Mouse (Mus musculus) cerebellum, adult 11-12 months (tissue): ENCODE measurements around the gene C1qtnf1.

Source experiments
- DNase-seq: peaks from one replicate; pipeline ENCODE4 v3.0.0; 2022

C1qtnf1 gene

DNA sequence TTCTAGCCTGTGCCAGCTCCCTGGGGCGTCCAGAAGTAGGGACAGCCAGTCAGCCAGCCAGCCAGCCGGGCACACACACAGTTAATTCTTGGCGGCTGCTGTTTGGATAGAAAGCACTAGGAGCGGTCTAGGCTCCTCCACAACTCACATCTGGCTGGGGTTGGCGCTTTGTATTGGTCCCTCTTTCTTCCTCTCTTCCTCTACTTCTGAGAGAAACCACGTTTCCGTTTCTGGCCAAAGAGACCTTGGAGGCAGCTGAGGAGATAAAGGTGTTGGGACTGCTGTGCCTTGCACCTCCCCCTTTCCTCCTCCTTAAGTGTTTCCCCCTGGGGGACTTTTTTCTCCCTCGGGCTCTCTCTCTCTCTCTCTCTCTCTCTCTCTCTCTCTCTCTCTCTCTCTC is at the start of gene C1qtnf1:
TSS of gene C1qtnf1 (plus strand) at position 218 of the 400 bp plus-strand sequence.
- no peak for DNase-seq

DNA sequence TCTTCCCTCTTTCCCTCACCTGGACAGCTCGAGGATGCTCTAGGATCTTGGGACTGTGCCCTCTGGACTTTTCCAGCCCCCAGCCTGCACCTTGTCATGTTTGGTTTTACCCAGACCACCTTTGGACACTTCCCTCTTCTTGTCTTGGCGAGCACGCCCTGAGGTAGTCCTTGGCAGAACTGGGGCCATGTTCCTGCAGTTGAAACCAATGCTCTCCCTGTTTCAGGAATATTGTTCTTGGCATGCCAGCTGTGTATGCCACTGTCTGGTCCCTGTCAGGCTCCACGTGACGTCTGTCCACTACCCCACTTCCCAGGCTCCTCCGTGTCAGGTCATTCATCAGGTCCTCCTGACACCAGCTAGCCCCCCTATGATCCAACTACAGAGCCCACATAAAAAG is 49.3 kb upstream of the C1qtnf1 start:
- no peak for DNase-seq

DNA sequence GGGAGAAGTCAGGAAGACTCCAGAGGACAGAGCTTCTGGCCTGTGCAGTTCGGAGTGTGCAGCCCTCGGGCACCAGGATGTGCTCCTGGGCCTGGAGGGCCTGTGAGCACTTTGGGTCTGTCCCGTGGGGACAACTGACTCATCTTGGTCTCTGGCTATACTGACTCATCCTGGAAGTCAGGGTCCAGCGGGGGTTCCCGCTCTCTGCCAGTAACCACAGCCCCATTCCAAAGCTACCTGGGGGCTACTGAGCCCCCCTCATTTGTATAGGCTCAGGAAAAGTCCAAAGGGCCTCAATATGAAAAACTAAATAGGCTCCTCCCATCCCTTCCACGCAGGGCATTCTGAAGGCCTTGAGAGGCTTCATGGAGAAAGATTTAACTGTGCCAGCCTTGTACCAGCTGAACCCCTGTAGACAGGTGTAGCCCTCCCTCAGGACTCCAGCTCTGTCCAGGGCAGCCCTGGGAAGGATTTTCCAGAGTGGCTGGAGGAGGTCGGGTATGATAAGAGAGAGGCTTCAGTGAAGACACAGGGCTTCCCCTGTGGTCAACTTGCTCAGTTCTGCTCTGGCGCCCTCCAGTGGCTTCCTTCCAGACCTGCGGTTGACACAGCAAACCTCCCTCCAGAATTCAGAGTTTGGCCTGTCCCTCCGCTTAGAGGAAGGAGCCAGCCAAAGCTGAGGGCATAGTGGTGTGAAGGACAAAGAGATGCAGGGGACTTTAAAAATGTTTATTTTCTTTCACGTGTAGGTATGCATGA is 48.6 kb upstream of the C1qtnf1 start:
- peak; percentile 73 for DNase-seq

DNA sequence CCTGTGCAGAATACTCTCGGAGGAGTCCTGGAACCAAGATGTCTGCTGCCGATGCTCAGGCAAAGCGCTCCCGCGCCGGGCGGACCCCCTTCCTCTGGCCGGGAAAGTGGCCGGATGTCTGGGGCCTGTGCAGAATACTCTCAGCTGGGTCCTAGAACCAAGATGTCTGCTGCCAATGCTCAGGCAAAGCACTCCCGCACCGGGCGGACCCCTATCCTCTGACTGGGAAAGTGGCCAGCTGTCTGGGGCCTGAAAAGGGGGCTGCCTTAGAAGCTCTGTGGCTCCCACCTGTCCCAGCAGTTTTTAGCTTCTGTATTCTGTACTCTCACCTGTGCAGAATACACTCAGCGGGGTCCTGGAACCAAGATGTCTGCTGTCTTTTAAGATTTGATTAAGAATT is 40.2 kb upstream of the C1qtnf1 start:
- DNase-seq, result peak; percentile 1

DNA sequence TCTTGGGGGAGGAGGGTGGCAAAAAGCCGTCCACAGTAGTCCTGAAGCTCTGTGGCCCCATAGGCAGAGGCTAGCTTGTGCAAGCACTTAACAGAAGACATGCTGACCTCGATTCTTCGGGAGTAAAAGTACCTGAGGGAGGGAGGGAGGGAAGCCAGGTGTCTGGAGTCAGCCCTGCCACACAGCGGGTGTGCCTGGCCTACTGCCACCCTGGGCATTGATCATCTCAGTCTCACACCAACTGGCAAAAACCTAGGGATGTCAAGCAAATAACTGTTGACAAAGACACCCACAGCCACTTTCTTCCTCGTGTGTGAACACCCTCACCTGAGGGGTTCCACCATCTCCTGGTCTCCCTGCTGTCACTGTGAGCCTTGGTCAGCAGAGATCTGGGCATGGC is 34.0 kb upstream of the C1qtnf1 start:
- peak; percentile 33 for DNase-seq

DNA sequence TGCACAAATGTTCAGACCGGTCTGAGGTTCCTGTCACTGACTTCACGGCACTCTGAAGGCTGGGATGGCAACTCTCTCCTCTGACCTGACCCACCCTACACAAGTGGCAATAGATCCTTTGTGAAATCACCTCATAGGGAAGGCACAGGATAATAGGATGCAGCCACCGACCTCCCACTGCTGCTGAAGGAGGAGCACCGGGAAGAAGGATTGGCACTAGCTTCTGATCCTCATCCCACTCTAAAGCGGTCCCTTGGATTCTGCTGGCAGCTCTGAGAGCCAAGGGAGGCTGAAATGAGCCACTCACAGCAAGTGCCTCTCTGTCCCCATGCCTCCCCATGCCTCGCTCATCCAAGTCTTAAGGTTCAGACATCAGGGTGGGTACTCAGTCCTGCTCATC is 33.5 kb upstream of the C1qtnf1 start:
- DNase-seq, result no peak

DNA sequence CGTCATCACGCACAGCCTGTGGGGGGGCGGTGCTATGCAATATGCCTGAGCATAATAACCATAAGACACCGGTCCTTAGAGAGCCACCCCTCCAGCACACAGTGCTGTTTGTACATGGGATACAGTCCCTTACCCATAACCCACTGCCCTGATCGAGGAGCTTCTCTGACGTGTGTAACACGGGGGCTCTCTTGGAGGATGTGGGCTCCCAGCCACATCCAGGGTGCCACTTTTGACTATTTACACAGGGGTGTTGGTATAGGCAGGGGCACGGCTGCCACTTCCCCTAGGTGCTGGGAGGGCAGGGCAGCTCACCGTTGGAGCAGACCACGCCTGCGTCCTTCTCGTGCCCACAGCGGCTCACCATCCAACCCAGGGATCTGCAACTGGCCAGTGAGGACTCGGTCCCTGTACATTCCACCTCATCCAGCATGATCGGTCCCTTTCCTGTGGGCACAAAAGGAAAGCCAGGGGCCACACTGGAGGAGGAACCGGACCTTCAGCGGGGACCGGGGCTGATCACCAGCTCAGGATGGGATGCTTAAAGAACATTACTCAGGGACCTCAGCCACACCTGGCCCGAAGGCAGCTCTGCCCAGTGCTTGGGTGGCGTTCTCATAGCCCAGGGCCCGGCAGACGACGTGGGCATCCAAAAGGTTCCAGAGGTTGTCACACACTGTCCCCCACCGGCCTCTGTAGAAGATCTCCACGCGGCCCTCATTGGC is 30.0 kb upstream of the C1qtnf1 start:
- DNase-seq, result peak; percentile 17

DNA sequence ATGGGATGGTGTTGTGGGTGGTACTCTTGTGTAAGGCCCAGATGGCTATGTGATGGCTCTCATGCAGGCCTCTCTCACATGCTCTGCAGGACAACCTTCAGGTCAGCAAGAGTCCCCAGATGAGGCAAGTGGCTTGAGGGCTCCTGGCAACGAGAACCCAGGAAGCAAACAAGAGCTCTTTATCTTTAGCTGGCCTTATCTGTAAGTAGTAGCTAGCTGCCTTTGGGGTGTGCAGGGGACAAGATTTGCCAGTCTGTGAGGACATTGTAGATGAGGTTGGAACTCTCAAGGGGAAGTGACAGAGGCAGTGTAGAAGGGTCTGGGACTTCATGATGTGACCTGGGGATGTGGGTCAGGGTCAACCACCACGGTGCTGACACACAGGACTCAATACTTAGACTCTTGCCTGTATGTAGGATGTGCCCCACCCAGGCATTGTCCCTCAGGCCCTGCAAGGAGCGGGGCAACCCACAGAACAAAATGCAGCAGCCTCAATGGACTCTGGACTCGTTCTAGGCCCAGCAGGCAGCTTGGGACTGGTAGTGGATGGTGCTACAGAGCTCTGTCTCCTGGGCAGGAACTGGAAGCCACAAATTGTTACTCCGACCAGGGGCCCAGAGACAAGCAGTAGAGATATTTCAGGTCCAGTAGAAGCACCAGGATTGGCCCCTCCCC is 28.0 kb upstream of the C1qtnf1 start:
- peak; percentile 19 for DNase-seq

DNA sequence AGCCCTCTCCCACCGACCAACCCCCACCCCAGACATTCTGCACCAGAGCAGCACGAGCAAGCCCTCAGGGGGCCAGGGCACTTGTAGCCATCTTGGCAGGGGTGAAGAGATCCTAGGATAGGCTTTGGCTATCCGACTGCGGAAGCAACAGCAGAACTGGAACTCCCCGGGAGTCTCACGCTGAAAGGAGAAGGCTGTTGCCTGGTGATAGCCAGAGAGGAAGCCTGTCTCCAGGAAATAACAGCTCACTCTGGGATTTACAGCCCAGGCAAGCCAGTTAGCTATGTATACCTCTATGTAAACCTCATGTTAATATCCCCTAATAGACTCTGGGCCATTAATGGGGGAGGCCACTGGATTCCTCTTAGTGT is 27.5 kb upstream of the C1qtnf1 start:
- DNase-seq, result peak; percentile 22

DNA sequence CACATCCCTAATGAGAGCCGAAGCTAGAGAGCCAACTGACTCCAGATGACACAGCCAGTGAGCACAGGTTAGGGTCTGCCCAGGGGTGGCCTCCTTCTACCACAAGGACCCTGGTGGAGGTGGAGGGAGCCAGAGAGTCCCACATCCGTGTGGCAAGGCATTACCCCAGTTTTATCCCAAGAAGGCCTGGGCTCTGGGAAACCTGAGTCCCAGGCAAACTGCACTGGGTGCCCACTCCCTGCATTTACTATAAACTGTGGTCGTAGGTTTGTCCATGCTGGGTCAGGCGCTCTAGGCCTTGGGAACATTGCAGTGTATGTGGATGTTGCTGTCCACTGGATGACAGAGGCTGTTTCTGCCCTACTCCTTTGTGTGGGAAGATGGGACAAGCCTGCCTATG is 26.8 kb upstream of the C1qtnf1 start:
- peak; percentile 32 for DNase-seq

DNA sequence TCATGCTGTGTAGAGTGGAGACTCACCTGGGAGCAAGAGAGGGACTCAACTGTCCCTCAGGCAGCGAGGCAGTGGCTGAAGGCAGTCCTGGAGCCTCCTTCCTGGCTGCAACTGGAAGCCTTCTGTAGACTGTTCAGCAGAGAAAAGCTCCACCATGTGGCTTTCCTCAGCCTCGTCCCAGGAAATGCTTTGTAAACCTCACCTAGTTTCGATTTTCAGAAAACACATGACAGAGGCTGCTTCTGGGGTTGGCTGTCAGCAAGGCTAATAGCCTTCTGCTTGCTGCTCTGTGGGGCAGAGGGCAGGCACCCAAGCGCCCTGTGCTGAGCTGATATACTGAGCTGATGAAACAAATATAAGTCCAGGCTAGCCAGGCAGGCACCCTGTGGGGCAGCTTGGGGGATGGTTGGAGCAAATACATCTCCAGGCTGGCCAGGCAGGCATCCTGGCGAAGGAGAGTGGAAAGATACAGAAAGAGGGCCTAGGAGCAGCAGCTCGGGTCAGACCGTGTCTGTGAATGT is 26.2 kb upstream of the C1qtnf1 start, which contains the start of gene Lgals3bp:
TSS of gene Lgals3bp (minus strand) at position 333 of the 521 bp plus-strand sequence.
- peak; percentile 80 for DNase-seq

DNA sequence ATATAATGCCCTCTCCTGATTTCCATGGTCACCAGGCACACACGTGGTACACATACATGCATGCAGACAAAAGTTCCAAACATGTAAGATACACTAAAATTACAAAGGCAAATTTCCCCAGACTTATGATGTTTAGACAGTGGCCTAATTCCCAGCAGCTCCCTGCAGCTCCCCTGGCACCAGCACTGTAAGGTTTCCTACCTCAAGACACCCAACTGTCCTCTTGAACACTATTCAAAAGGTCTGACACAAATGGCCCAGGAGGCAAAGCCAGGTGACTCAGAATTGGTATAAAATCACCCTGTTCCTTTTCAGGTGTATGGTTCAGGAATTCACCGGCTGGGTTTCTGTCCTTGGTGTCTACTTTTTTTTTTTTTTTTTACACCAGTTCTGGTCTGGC is 24.8 kb upstream of the C1qtnf1 start:
- DNase-seq, result peak; percentile 29

DNA sequence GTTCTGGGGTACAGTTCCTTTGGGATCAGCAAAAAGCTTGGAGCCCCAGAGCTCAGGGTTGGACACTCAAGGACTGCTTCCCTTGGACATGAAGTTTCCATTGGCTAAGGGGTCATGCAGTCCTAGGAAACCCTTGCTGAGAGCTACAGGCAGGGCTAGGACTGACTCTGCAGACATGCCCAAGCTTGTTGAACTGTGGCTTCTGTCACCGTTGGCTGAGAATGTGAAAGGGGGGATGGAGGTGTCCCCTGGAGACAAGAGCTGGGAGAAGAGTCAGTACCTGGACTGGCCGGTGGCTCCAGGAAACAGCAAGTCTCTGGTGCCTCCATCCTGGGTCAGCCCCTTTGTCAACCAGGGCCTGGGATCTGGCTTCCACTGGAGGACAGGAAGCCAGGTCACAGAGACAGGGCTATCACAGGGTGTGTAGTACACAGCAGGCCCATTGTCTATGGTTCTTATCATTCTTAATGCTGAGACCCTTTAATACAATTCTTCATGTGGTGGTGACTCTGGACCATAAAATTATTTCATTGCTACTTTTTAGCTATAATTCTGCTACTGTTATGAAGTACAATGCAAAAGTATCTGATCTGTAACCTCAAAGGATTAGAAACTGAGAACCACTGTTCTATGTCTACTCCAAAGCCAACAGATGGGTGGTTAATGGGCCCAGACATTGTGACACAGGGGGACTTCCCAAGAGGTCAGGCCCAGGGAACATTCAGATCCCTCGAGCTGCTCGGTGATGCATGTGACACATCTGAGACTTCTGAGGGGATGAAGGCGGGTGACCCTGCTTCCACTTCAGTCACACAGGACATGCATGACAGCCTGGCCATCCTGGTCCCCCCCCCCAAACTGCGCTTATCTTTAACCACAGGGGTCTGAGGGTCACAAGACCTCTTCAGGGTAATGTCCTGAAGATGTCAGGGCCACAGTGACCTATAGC is 23.8 kb upstream of the C1qtnf1 start:
- DNase-seq, result peak; percentile 27

DNA sequence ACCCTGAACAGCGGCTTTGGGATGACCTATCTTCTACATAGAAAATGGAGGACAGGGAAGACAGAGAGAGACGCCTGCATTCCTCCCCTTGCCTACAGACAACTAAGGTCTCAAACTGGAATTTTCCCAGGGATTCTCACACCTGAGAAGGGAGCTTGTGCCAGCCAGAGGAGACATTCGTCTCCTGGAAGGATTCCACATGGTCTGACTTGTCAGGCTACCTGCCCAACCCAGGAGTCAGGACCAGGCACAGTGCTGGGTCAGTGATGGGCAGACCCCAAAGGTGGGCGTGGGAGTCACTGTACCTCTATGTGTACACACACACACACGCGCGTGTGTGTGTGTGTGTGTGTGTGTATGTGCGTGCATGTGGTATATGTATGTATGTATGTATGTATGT is 22.7 kb upstream of the C1qtnf1 start:
- DNase-seq, result no peak

DNA sequence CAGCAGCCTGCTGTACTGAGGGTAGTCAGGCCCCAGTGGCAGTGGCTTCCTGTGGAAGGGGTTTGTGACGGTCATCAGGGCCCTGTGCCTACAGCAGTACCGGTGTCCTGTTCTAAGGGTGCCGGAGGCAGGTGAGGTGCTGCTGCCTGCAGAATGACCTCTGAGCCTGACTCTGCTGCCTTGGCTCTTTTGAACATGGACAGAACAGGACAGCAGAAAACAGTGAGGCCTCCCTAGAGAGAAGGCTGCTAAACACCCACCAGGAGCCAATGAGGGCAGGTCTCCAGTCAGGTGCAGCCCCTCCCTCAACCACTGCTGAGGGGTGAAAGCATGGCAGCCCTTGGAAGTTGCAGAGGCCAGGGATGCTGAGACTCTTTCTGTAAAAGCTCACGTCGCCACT is 21.5 kb upstream of the C1qtnf1 start:
- peak; percentile 19 for DNase-seq

DNA sequence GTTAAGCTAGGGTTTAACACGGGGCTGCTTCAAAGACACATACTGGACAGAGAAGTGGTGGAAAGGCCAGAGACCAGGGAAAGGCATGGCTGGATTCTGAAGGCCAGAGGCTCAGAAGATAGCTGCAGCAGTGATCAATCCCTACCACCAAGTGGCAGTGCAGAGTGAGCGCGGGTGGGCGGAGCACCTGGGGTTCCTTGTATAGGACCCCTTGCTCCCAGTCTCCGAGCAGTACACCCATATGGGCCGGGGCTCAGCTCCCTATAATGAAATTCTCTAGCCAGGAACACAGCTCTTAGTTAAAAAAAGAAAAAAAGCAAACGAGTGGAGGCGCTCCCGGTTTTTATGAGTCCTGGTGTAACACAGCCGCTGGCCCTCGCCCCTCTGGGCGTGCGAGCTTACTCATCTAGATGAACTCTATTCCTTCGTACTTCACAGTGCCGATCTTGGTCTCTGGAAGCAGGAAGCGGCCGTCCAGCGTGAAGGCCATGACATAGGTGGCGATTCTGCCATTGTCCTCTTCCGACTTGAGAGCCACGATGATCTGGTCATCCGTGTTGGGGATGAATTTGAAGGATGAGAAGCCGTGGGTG is 20.6 kb upstream of the C1qtnf1 start:
- DNase-seq, result peak; percentile 37

DNA sequence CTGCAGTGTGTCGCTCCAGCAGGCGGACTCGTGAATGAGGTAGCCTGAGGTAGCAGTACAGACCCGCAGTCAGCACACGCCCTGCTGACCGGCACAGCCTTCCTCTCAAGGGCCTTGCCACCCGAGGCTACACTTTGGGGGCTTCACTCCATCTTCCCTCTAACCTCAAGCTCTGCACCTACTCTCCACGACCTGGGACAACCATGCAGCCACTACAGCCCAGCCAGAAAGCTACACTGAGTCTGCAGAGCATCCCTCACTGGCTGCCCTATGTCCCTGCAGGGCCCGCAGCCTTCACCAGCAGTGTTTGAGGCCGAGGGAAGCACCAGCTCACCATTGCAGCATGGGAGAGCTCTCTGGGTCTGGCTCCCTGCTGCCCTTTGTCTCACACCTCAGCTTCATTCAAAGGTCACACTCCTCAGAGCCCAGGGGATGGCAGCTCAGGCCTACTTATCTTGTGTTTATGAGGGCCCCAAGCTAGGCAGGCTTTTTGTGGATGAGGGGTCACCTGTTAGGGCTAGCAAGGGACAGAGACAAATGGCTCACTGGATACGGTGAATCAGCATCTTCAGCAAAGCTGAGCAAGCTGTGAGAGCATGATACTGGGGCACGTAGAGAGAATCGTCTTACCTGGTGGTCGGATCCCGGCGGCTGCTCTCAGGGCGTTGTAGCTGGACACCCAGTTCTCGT is 19.8 kb upstream of the C1qtnf1 start:
- DNase-seq, result peak; percentile 8

DNA sequence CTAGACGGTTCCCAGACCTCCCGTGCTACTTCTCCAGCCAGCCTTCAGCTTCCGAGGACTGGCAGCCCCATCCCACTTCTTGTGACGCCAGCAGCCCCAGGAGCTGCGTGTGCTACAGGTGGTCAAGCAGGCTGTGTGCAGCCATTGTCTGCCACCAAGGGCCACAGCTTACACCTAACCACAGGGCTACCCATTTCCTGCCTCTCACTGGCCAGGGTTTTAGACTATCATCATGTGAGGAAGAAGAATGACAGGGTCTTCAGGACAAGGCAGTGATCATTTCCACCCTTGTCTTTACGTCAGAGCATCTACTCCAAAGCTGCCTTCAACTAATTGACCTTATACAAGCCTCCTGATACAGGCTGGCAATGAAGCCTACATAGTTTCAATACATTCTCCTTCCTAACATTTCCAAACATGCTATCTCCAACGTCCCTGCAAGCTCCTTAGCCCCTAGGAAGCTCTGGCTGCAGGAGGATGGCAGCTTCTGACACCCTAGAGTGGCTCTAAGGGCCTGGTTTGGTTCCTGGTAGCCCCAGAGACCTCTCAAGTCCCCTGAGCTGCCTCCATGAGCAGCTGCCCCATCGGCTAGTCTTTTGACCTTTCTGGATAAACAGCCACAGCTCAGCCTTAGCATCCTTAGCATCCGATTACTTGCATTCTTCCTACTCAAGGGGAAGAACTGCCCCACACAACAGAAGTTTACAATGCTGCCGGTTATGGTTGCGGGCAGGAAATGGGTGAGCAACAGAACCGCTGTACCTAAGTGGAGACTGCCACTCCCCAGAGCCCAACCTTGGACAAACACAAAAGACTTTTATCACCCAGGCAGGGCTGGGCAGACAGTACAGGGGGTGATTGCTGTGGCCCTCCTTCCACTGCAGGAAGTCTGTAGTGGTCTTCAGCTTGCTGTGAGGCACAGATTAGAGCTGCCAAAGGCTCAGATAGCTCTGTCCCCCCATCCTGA is 18.6 kb upstream of the C1qtnf1 start:
- DNase-seq, result peak; percentile 8

DNA sequence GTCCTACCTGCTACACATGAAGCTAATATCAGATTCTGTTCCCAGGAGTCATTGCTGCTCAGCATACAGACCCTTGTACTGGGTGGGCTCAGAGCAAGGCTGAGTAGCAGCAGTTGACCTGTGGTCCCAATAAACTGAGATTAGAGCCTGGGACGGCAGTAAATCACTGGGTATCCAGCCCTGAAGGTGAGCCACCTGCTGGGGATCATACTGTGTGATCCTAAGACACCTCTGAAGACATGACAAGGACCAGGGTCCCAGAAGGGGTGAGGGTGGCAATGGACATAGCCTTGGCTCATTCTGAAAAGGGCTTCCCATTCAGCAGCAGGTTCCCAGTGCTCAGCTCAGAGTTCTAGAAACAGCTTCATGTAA is 17.9 kb upstream of the C1qtnf1 start:
- no peak for DNase-seq

DNA sequence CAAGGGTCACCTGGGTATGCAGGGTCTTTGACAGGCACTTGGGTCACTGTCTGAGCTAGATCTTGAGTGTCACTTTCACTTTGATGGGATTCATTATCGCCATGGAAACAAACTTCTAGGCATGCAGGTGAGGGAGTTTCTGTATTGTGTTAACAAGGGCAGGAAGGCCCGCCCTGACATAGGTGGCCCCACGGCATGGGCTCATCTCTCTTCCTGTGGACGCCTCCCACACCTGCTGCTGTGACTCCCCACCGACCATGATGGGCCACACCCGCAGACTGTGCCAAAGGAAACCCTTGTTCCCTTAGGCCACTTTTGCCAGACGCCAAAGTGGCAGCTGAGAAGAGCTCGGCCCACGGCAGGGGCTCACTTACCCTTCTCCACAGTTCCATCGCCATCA is 17.5 kb upstream of the C1qtnf1 start:
- DNase-seq, result no peak
